Mouse (Mus musculus): Measurements from ENCODE around the gene Gm28042. TPM values are rescaled to one million over a fixed set of nuclear protein-coding genes. Genes with fewer than 3 reads are reported as not detected.

Gene Gm28042
- polyA plus RNA-seq, 1 experiment from 2014 or later: 3.1 TPM

DNA sequence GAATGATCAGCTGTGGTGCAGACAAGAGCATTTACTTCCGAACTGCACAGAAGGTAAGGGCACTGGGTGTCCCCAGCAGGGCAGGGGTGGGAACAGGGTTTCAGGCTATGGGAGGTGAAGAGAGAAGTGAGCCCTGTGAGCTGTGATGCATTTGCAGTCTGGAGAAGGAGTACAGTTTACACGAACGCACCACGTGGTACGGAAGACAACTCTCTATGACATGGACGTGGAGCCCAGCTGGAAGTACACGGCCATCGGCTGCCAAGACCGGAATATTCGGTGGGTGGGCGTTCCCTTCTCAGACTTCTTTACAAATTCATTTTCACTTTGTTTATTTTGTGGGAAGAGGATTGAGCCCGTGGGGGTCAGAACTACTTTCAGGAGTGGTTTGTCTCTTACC lies 9.7 kb upstream of the Gm28042 start:
- Histone ChIP-seq H3K4me2 (replicated peaks; ENCODE audit: low read depth, low read length) (no peak overlapping the region), H3K27ac (ENCODE audit: low read length) (peak overlapping the region; percentile 10; the same call in 1 of the 2 replicates), H3K4me3 (ENCODE audit: low read depth, low read length) (no peak overlapping the region), H3K27me3 (ENCODE audit: control insufficient read depth, insufficient read depth, low read length) (no peaks in the 10 kb centered on the region), H3K9me3 (ENCODE audit: control insufficient read depth, low read depth, low read length) (no peaks in the 10 kb centered on the region), H3K36me3 (ENCODE audit: control insufficient read depth, insufficient read depth, low read length) (peaks cover 46% of the 10 kb centered on the region), H3K4me1 (ENCODE audit: control insufficient read depth, insufficient read depth, low read length) (no peaks in the 10 kb centered on the region), H3K9ac (replicated peaks; ENCODE audit: low read depth, low read length) (no peak overlapping the region)
- 62% methylated on average over 12 of the region's 12 CpGs for WGBS
- ATAC-seq (ENCODE audit: insufficient number of reproducible peaks, insufficient read depth, low FRiP score, low read depth): no peak

DNA sequence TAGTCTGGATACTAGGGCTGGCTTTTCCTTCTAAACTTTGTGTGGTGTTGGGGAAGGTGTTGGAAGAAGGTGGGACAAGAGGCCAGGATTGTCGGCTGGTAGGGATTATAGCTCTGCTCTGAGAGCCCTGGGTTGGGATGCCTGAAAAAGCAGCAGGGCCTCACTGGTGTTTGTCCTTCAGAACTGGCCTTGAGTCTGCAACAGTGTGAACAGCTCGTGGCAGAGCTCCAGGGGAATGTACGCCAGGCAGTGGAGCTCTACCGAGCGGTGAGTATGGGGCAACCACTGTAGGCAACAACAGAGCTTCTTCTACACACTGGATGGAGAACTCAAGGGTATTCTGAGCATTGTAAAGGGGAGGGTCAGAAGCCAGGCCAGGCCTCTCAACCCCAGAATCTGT lies 3.0 kb upstream of the Gm28042 start:
- H3K4me2 ChIP-seq (replicated peaks; ENCODE audit: low read depth, low read length): no peak overlapping the region
- H3K4me3 ChIP-seq (ENCODE audit: low read depth, low read length): no peak overlapping the region
- peaks cover 24% of the 10 kb centered on the region for H3K36me3 ChIP-seq (ENCODE audit: control insufficient read depth, insufficient read depth, low read length)
- H3K9me3 ChIP-seq (ENCODE audit: control insufficient read depth, low read depth, low read length): no peaks in the 10 kb centered on the region
- no peak overlapping the region for H3K27ac ChIP-seq (ENCODE audit: low read length)
- WGBS: 90% methylated on average over 5 of the region's 5 CpGs
- no peaks in the 10 kb centered on the region for H3K27me3 ChIP-seq (ENCODE audit: control insufficient read depth, insufficient read depth, low read length)
- H3K9ac ChIP-seq (replicated peaks; ENCODE audit: low read depth, low read length): no peak overlapping the region
- ATAC-seq (ENCODE audit: insufficient number of reproducible peaks, insufficient read depth, low FRiP score, low read depth): no peak
- peaks cover 11% of the 10 kb centered on the region for H3K4me1 ChIP-seq (ENCODE audit: control insufficient read depth, insufficient read depth, low read length)

DNA sequence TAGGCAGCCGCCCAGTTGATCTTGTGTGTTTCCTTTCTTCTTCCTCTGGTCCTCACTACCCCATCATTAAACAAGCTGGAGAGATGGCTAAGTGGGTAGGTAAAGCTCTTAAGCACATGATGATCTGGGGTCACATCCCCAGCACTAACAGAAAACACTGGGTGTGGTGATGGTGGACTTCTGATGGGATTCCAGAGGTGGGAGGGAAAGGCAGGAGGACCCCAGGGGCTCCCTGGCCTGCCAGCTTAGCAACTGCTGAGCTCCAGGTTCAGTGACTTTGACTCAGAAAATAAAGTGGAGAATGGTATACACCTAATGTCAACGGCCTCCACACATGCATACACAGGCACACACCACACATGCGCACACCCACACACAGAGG lies 648 bp downstream of the Gm28042 start:
- ATAC-seq (ENCODE audit: insufficient number of reproducible peaks, insufficient read depth, low FRiP score, low read depth): no peak
- 39% methylated on average over 3 of the region's 3 CpGs for WGBS
- peaks cover 19% of the 10 kb centered on the region for H3K36me3 ChIP-seq (ENCODE audit: control insufficient read depth, insufficient read depth, low read length)
- peaks cover 11% of the 10 kb centered on the region for H3K4me1 ChIP-seq (ENCODE audit: control insufficient read depth, insufficient read depth, low read length)
- H3K4me3 ChIP-seq (ENCODE audit: low read depth, low read length): peak overlapping the region; percentile 78
- peak overlapping the region; percentile 81 for H3K9ac ChIP-seq (replicated peaks; ENCODE audit: low read depth, low read length)
- no peaks in the 10 kb centered on the region for H3K27me3 ChIP-seq (ENCODE audit: control insufficient read depth, insufficient read depth, low read length)
- no peaks in the 10 kb centered on the region for H3K9me3 ChIP-seq (ENCODE audit: control insufficient read depth, low read depth, low read length)
- peak overlapping the region; percentile 91 for H3K27ac ChIP-seq (ENCODE audit: low read length)
- H3K4me2 ChIP-seq (replicated peaks; ENCODE audit: low read depth, low read length): peak overlapping the region; percentile 79

DNA sequence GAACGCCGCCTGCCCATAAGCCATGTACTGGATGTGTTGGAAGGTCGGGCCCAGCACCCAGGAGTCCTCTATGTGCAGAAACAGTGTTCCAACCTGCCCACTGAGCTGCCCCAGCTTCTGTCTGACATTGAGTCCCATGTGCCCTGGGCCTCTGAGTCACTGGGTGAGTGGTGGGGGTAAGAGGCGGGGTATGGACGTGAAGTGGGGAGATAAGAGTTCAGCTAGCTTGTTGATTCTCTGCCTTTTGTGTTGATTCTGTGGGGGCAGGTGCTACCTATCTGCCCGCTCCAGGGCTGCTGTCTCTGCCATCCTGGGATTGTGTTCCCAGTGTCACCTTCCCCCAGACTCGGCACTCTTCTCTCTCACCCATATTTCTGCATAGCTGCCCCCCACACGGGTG lies 3.1 kb downstream of the Gm28042 start:
- no peak overlapping the region for H3K4me3 ChIP-seq (ENCODE audit: low read depth, low read length)
- no peaks in the 10 kb centered on the region for H3K27me3 ChIP-seq (ENCODE audit: control insufficient read depth, insufficient read depth, low read length)
- H3K9me3 ChIP-seq (ENCODE audit: control insufficient read depth, low read depth, low read length): no peaks in the 10 kb centered on the region
- H3K27ac ChIP-seq (ENCODE audit: low read length): no peak overlapping the region
- no peak for ATAC-seq (ENCODE audit: insufficient number of reproducible peaks, insufficient read depth, low FRiP score, low read depth)
- no peak overlapping the region for H3K4me2 ChIP-seq (replicated peaks; ENCODE audit: low read depth, low read length)
- H3K9ac ChIP-seq (replicated peaks; ENCODE audit: low read depth, low read length): no peak overlapping the region
- WGBS: 84% methylated on average over 8 of the region's 8 CpGs
- peaks cover 22% of the 10 kb centered on the region for H3K36me3 ChIP-seq (ENCODE audit: control insufficient read depth, insufficient read depth, low read length)
- H3K4me1 ChIP-seq (ENCODE audit: control insufficient read depth, insufficient read depth, low read length): peaks cover 11% of the 10 kb centered on the region

DNA sequence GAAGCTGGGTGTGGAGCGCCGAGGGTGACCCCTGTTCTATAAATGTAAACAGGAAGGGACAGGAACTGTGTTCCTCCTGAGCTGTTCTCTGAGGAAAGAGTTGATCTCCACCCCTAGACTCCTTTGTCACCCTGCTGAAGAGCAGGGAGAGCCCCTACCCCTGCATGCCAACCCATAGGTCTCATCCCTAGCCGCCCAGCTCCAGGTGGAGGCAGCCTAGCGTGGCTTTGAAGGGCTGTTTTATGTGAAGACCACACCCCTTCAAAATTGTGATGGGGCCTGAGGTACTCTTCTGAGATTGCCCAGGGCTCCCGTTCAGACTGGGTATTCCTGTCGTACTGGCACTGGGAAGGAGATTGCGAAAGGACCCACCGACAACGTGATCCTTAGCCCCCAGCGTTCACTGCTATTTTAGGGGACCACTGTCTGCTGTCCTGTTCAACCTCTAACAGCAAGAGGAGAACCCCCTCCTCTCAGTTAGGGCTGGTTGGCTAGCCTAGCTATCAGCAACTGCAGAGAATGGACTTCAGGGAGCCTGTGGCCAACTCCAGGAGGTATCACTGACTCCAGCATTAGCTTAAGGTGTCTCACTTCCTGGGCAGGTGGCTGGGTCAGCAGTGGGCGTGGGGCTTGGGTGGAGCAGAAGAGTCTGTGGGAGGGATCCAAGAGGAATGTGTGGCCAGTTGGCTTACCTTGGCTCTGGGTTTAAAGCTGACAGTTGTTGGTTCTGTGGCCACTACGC lies 5.6 kb downstream of the Gm28042 start, which contains the start of gene Pla2g4b:
Pla2g4b (plus strand) TSS at position 692 of the 742 bp plus-strand sequence.
- Histone ChIP-seq H3K4me3 (ENCODE audit: low read depth, low read length) (no peak within 1 kb of the TSS), H3K4me2 (replicated peaks; ENCODE audit: low read depth, low read length) (no peak within 1 kb of the TSS), H3K27me3 (ENCODE audit: control insufficient read depth, insufficient read depth, low read length) (no peaks in the 10 kb centered on the region), H3K9ac (replicated peaks; ENCODE audit: low read depth, low read length) (no peak within 1 kb of the TSS), H3K9me3 (ENCODE audit: control insufficient read depth, low read depth, low read length) (no peaks in the 10 kb centered on the region), H3K27ac (ENCODE audit: low read length) (no peak within 1 kb of the TSS), H3K36me3 (ENCODE audit: control insufficient read depth, insufficient read depth, low read length) (peaks cover 29% of the 10 kb centered on the region), H3K4me1 (ENCODE audit: control insufficient read depth, insufficient read depth, low read length) (peaks cover 7% of the 10 kb centered on the region)
- 89% methylated on average over 12 of the region's 12 CpGs for WGBS
- ATAC-seq (ENCODE audit: insufficient number of reproducible peaks, insufficient read depth, low FRiP score, low read depth): no peak

DNA sequence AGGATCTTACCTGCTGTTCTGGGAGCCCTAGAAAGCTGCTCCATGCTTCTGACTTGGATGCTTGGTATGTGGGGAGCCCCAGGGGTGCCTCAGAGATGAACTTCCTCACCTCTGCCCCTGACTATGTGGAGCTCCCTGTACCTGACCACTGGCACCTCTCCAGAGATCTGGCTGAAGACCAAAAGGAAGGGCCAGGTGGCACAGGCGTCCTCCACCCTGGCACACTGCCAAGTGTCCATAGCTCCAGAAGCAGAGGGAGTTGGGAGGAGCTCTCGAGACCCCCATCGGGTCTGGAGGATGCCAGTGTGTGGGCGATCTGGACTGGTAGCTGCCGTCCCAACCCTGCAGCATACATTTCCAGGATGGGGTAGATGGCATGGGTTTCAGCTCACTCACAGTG lies 6.4 kb downstream of the Gm28042 start:
- no peak for ATAC-seq (ENCODE audit: insufficient number of reproducible peaks, insufficient read depth, low FRiP score, low read depth)
- H3K36me3 ChIP-seq (ENCODE audit: control insufficient read depth, insufficient read depth, low read length): peaks cover 31% of the 10 kb centered on the region

DNA sequence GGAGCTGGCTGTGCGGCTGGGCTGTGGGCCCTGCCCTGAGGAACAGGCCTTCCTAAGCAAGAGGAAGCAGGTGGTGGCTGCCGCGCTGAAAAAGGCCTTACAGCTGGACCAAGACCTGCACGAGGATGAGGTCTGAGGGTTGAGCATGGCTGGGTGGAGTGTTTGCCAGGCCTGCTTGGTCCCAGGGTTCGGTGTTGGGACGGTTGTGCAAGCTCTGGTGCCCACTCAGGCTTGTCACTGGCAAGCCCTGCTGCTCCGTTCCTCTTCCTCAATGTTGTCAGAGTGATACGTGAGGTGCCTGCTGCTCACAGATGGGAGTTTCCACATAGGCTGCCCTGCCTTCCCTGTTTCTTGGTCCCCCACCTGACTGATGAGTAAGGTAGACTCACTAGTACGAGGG lies 10.5 kb downstream of the Gm28042 start:
- no peaks in the 10 kb centered on the region for H3K9me3 ChIP-seq (ENCODE audit: control insufficient read depth, low read depth, low read length)
- no peak overlapping the region for H3K9ac ChIP-seq (replicated peaks; ENCODE audit: low read depth, low read length)
- peaks cover 46% of the 10 kb centered on the region for H3K36me3 ChIP-seq (ENCODE audit: control insufficient read depth, insufficient read depth, low read length)
- H3K27ac ChIP-seq (ENCODE audit: low read length): no peak overlapping the region
- no peaks in the 10 kb centered on the region for H3K27me3 ChIP-seq (ENCODE audit: control insufficient read depth, insufficient read depth, low read length)
- no peak for ATAC-seq (ENCODE audit: insufficient number of reproducible peaks, insufficient read depth, low FRiP score, low read depth)
- no peak overlapping the region for H3K4me3 ChIP-seq (ENCODE audit: low read depth, low read length)
- WGBS: 92% methylated on average over 9 of the region's 9 CpGs
- H3K4me2 ChIP-seq (replicated peaks; ENCODE audit: low read depth, low read length): no peak overlapping the region
- H3K4me1 ChIP-seq (ENCODE audit: control insufficient read depth, insufficient read depth, low read length): no peaks in the 10 kb centered on the region

More for the DNA sequence above, 6.4 kb downstream of the Gm28042 start:
- Histone ChIP-seq H3K4me2 (replicated peaks; ENCODE audit: low read depth, low read length) (no peak overlapping the region), H3K27me3 (ENCODE audit: control insufficient read depth, insufficient read depth, low read length) (no peaks in the 10 kb centered on the region), H3K9me3 (ENCODE audit: control insufficient read depth, low read depth, low read length) (no peaks in the 10 kb centered on the region), H3K9ac (replicated peaks; ENCODE audit: low read depth, low read length) (no peak overlapping the region), H3K4me1 (ENCODE audit: control insufficient read depth, insufficient read depth, low read length) (no peaks in the 10 kb centered on the region), H3K4me3 (ENCODE audit: low read depth, low read length) (no peak overlapping the region), H3K27ac (ENCODE audit: low read length) (no peak overlapping the region)
- 72% methylated on average over 5 of the region's 5 CpGs for WGBS

DNA sequence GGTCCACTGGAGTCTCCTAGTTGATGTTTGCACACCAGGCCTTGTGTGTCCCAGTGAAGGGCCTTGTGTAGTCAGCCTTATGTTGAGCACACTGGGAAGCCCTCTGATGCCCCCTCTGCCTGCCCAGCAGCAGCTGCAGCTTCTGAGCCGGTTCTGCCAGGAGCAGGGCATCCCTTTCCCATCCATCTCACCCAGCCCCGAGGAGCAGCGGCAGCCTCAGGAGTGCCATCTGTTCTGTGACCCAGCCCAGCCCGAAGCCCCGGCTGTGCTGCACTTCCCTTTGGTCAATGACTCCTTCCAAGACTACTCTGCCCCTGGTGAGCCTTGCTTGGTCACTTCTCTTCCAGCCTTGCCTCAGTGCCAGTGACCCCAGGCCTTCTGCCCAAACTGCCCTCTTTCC lies 13.7 kb downstream of the Gm28042 start:
- Histone ChIP-seq H3K4me1 (ENCODE audit: control insufficient read depth, insufficient read depth, low read length) (0 out of 2 replicates have a peak, but pooled peaks cover 5% of the 10 kb centered on the region), H3K27me3 (ENCODE audit: control insufficient read depth, insufficient read depth, low read length) (no peaks in the 10 kb centered on the region), H3K4me3 (ENCODE audit: low read depth, low read length) (no peak overlapping the region), H3K36me3 (ENCODE audit: control insufficient read depth, insufficient read depth, low read length) (peaks cover 32% of the 10 kb centered on the region), H3K9ac (replicated peaks; ENCODE audit: low read depth, low read length) (no peak overlapping the region), H3K9me3 (ENCODE audit: control insufficient read depth, low read depth, low read length) (no peaks in the 10 kb centered on the region), H3K27ac (ENCODE audit: low read length) (no peak overlapping the region), H3K4me2 (replicated peaks; ENCODE audit: low read depth, low read length) (no peak overlapping the region)
- no peak for ATAC-seq (ENCODE audit: insufficient number of reproducible peaks, insufficient read depth, low FRiP score, low read depth)
- 82% methylated on average over 5 of the region's 5 CpGs for WGBS

Data from stomach, embryonic 14.5 days (tissue).